Mouse (Mus musculus) gastrocnemius, adult 2 months (tissue): ENCODE results near the gene Fbxw7. TPM values are rescaled to one million over a fixed set of nuclear protein-coding genes. Genes with fewer than 3 reads are reported as not detected.

Experiments used
- DNase-seq: peaks from one replicate; pipeline ENCODE4 v3.0.0; 2022
- H3K27ac ChIP-seq: fragments of 200-600 bp; 2 replicates; pipeline ENCODE4 v1.8.1; 2022; ENCODE audit warnings: mild to moderate bottlenecking
- H3K4me3 ChIP-seq: fragments of 200-600 bp; 2 replicates; pipeline ENCODE4 v1.8.1; 2022; ENCODE audit warnings: mild to moderate bottlenecking, moderate library complexity
- CTCF ChIP-seq: fragments of 200-600 bp; IDR thresholded peaks from 2 replicates; pipeline ENCODE4 v1.8.1; 2022; ENCODE audit warnings: antibody characterized with exemption, mild to moderate bottlenecking, moderate library complexity
- intact Hi-C: fragments of 180-260 bp; cut with DNase I; formaldehyde crosslinking; loops from one replicate; pipeline ENCODE4 v1.15.1; 2025
- total RNA-seq, 2 experiments: library from RNA; stranded (reverse); gene quantifications; 2 replicates each; pipeline ENCODE4 v1.2.3; 2021

The Fbxw7 gene
- total RNA-seq, 2 experiments from 2014 or later: 12.1 to 27.7 TPM

- no peak for DNase-seq
- H3K27ac ChIP-seq: peak overlapping the region; percentile 25; the same call in 1 of the 2 replicates
- H3K4me3 ChIP-seq: no peak overlapping the region
- TF ChIP-seq CTCF: no peak
- intact Hi-C loops: no loop called here
Measured at GRCm38 (mm10) chr3:84867434-84867975, 52.4 kb downstream of the Fbxw7 start.

- no peak overlapping the region for H3K4me3 ChIP-seq
- peak overlapping the region; percentile 25; the same call in 1 of the 2 replicates for H3K27ac ChIP-seq
- no peak for TF ChIP-seq CTCF
- no peak for DNase-seq
- intact Hi-C loops: no loop called here
Measured at GRCm38 (mm10) chr3:84867991-84868390, 52.9 kb downstream of the Fbxw7 start.

- peak; percentile 47 for TF ChIP-seq CTCF
- intact Hi-C loops: no loop called here
- no peak for DNase-seq
- H3K4me3 ChIP-seq: no peak overlapping the region
- no peak overlapping the region for H3K27ac ChIP-seq
Measured at GRCm38 (mm10) chr3:84870126-84870525, 55.1 kb downstream of the Fbxw7 start.

GRCm38 (mm10) chr3:84875306-84875705, 60.2 kb downstream of the Fbxw7 start:
- no peak overlapping the region for H3K4me3 ChIP-seq
- H3K27ac ChIP-seq: no peak overlapping the region
- intact Hi-C loops: no loop called here
- no peak for DNase-seq
- TF ChIP-seq CTCF: no peak

- DNase-seq: no peak
- TF ChIP-seq CTCF: no peak
- Histone ChIP-seq H3K27ac (no peak overlapping the region), H3K4me3 (no peak overlapping the region)
- intact Hi-C loops: no loop called here
Measured at GRCm38 (mm10) chr3:84876211-84876610, 61.1 kb downstream of the Fbxw7 start.

- no peak for TF ChIP-seq CTCF
- Histone ChIP-seq H3K4me3 (no peak overlapping the region), H3K27ac (no peak overlapping the region)
- DNase-seq: no peak
- intact Hi-C loops: no loop called here
Measured at GRCm38 (mm10) chr3:84883817-84884483, 68.9 kb downstream of the Fbxw7 start.

- TF ChIP-seq CTCF: peak; percentile 67
- intact Hi-C loops: no loop called here
- no peak overlapping the region for H3K4me3 ChIP-seq
- DNase-seq: no peak
- H3K27ac ChIP-seq: no peak overlapping the region
Measured at GRCm38 (mm10) chr3:84889648-84890047, 74.6 kb downstream of the Fbxw7 start.

GRCm38 (mm10) chr3:84890983-84891382, 75.9 kb downstream of the Fbxw7 start:
- intact Hi-C loops: no loop called here
- no peak for TF ChIP-seq CTCF
- H3K4me3 ChIP-seq: no peak overlapping the region
- no peak overlapping the region for H3K27ac ChIP-seq
- no peak for DNase-seq

- H3K4me3 ChIP-seq: no peak overlapping the region
- TF ChIP-seq CTCF: no peak
- intact Hi-C loops: no loop called here
- DNase-seq: no peak
- H3K27ac ChIP-seq: no peak overlapping the region
Measured at GRCm38 (mm10) chr3:84897952-84898351, 82.9 kb downstream of the Fbxw7 start.

- DNase-seq: no peak
- TF ChIP-seq CTCF: peak; percentile 66
- Histone ChIP-seq H3K4me3 (no peak overlapping the region), H3K27ac (no peak overlapping the region)
- intact Hi-C loops: loop anchor here (2.0 to 10.0 kb wide), 2 partner anchors 214 to 292 kb away; no protein-coding TSS in a partner anchor
Measured at GRCm38 (mm10) chr3:84906528-84906927, 91.5 kb downstream of the Fbxw7 start.

- Histone ChIP-seq H3K4me3 (no peak overlapping the region), H3K27ac (no peak overlapping the region)
- intact Hi-C loops: loop anchor here (10.0 kb wide), 2 partner anchors 1011 to 1211 kb away; no protein-coding TSS in a partner anchor
- no peak for DNase-seq
- peak; percentile 56 for TF ChIP-seq CTCF
Measured at GRCm38 (mm10) chr3:84914284-84914683, 99.2 kb downstream of the Fbxw7 start.

- TF ChIP-seq CTCF: no peak
- intact Hi-C loops: loop anchor here (10.0 kb wide), 2 partner anchors 1007 to 1207 kb away; no protein-coding TSS in a partner anchor
- H3K27ac ChIP-seq: no peak overlapping the region
- no peak overlapping the region for H3K4me3 ChIP-seq
- DNase-seq: no peak
Measured at GRCm38 (mm10) chr3:84917903-84918679, 103.0 kb downstream of the Fbxw7 start.
